Mouse (Mus musculus) thymus, postnatal 0 days (tissue): Measurements from ENCODE around the gene Poc1a. TPM values are rescaled to one million over a fixed set of nuclear protein-coding genes. Genes with fewer than 3 reads are reported as not detected.

Source experiments
- DNase-seq: peaks from one replicate; pipeline ENCODE4 v3.0.0-alpha.2; 2015; ENCODE audit warnings: low spot score
- polyA plus RNA-seq: library from polyadenylated mRNA; unstranded; fragments of >200 nt; fragmentation: Nextera tagmentation; extraction: Ambion mirVana; gene quantifications from 2 replicates; pipeline ENCODE4 v1.2.1, GENCODE M21; 2015

The Poc1a gene
- polyA plus RNA-seq, 1 experiment from 2014 or later, result 37.2 TPM

DNA sequence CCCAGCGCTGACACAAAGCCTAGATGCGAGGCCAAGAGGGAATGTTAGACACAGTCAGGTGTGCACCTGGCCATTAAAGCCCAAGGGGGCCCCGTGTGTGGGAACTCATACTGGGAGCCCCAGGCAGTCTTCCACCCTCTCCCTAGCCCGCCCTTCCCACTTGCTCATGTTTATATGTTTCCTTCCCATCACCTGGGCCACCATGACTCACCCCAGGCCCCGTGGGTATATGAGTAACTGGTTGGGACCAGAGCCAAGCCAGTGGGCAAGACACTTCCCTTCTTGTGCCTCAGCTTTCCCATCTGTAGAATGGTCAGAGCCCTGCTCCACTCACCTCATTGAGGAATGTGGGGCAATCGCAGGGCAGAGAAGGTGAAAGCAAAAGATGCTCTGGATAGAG is 80.3 kb downstream of the Poc1a start:
- DNase-seq, result no peak

DNA sequence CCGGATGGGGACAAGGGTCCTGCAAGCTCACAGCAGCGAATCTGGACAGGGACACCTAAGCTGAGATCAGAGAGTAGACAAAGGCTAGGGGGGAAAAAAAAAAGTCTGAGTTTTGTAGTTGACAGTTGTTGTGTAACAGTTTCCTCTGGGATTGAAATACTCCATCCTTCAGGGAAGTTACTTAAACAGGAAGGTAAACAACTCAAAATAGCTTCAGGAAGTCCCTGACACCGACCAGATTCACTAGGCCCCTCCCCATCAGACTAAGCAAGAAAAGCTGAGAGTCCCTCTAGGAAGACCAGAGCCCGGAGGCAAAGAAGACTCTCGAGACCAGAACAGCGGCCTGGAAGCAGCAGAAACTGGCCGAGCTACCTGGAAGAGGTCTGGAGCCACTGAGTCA is 84.5 kb downstream of the Poc1a start:
- no peak for DNase-seq

DNA sequence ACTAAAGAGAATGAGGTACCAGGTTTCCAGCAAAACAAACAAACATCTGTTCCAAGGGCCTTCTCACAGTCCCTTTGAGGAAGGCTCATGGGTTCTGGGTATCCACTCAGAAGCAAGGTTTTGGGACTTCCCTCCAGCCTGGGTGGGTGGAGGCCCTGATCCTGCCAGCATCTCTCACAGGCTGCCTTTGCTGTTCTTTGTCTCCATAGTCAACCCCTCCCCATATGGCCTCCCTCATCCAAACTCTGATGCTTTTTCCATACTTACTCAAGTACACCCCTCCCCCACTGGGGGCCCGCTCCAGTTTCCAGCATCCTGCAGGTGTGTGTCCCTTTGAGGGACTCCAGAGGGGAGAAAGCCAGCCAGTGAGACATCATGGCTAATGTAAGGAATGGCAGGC is 85.3 kb downstream of the Poc1a start:
- DNase-seq, result no peak

- no peak for DNase-seq
Measured at GRCm38 (mm10) chr9:106367001-106367400, 86.1 kb downstream of the Poc1a start.

DNA sequence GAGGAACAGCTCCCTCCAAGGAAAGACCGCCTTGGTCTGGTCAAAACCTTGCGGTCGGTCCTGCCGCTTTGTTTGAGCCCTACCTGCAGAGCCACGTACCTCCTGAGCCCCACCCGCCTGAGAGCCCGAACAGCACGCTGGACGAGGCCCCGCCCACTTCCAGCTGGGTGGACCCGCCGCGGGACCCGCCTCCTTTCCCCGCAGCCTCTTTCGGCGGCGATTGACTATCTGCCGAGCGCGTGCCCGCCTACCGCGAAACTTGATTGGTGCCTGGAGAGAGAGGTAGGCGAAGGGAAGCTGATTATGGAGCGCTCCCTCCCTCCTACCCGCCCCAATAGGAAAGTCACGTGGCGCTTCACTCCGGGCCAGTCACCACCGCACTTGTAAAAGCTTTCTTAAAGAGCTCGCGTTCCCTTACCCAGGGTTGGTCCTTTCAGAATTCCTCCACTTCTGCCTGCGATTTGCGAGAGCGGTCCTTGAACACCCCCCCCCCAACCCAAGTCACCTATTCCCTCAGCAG is 86.8 kb downstream of the Poc1a start:
- peak; percentile 98 for DNase-seq

DNA sequence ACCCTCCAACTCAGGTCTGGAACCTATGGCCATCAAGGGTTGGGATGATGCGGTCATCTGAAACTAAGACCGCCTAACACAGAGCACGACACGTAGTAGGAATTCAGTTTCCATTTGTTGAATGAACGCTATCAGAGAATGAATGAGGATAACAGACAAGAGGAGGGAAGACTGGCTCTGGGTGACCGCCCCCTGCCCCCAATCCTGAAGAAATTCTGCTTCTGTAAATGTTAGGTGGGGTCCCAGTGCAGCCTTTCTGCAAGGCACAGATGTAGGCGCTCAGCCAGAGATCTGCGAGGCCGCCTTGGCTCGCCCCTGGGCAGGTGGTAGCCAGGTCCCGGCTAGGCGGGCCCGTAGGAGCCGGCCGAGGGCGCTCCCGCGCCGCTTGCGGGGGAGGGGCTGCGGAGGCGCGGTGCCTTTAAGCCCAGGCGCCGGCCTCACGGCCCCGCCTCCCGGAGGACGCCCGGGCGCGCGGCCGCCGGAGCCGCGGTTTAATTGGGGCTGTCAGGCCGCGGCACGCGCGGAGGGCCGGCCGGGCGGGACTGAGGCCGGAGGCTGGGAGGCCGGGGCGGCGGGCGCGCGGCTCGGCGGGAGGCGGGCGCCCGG is 87.4 kb downstream of the Poc1a start, which contains the start of gene Dusp7:
TSS of gene Dusp7 (plus strand) at position 521 of the 606 bp plus-strand sequence.
- peak; percentile 67 for DNase-seq

GRCm38 (mm10) chr9:106368831-106369501 is 88.1 kb downstream of the Poc1a start:
- DNase-seq, result peak; percentile 54

GRCm38 (mm10) chr9:106369801-106370485 is 89.1 kb downstream of the Poc1a start:
- DNase-seq, result no peak

DNA sequence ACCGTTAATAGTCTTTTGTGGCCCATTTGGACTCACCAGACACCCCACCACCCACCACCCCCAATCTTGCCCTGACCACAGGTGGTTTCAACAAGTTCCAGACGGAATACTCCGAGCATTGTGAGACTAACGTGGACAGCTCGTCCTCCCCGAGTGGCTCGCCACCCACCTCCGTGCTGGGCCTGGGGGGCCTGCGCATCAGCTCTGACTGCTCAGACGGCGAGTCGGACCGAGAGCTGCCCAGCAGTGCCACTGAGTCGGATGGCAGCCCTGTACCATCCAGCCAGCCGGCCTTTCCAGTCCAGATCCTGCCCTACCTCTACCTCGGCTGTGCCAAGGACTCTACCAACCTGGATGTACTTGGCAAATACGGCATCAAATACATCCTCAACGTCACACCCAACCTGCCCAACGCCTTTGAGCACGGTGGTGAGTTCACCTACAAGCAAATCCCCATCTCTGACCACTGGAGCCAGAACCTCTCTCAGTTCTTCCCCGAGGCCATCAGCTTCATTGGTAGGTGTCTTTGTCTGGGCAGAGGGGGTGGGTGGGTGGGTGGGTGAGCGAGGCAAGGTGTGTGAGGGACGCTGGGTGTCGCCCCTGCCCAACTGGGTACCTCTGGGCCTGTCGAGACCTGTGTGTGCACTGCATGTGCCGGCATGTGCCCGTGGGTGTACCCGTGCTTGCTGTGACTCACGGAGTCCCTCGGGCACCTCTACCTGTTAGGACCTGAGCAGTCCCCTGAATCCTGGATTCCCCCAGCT is 89.9 kb downstream of the Poc1a start:
- DNase-seq, result no peak

GRCm38 (mm10) chr9:106371384-106371671 is 90.5 kb downstream of the Poc1a start:
- no peak for DNase-seq

GRCm38 (mm10) chr9:106371776-106372175 is 90.9 kb downstream of the Poc1a start:
- peak; percentile 74 for DNase-seq

DNA sequence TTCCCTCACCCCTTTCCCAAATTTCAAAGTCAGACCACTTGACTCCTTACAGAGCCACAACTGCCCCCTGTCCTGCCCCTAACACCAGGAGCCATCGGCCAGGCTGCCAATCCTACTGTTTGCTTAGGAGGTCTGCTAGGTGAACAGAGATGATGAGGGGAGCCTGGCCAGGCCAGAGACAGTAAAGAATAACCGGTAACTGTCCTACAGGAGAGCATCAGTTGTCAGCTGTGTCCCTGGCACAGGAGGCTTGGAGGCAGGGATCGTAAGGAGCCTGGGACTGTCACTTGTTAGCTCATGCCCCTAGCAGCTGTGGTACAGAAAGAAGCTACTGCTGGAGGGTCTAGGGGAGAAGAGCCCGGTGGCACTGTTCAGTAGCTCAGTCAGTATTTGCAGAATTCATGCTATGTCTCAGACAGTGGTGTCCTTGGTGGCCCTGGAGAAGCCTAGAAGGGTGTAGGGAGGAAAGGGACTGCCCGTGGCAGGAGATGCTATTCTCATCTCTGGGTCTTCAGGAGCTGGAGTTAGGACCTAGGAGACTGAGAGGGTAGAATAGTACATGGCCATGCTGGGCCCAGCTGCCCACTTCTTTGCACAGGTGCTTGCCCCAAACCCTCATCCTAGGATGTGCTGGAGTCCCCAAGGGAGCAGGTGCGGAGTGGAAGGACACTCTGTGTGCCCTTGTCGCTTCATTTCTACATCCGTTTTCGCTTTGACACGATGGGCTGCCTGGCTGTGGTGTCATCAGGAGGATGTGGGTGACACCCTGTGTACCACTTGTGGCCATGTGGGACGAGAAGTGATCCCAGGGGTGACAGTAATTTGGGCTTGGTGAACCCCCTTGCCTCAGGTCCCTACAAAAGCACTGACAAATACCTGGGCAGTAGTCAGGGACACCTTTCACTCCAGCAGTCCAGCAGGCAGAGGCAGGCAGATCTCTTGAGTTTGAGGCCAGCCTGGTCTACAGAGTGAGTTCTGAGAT is 91.9 kb downstream of the Poc1a start:
- DNase-seq, result peak; percentile 23

GRCm38 (mm10) chr9:106373973-106374372 is 93.1 kb downstream of the Poc1a start:
- no peak for DNase-seq

- no peak for DNase-seq
Measured at GRCm38 (mm10) chr9:106377247-106377646, 96.4 kb downstream of the Poc1a start.

- no peak for DNase-seq
Measured at GRCm38 (mm10) chr9:106378045-106378444, 97.2 kb downstream of the Poc1a start.

DNA sequence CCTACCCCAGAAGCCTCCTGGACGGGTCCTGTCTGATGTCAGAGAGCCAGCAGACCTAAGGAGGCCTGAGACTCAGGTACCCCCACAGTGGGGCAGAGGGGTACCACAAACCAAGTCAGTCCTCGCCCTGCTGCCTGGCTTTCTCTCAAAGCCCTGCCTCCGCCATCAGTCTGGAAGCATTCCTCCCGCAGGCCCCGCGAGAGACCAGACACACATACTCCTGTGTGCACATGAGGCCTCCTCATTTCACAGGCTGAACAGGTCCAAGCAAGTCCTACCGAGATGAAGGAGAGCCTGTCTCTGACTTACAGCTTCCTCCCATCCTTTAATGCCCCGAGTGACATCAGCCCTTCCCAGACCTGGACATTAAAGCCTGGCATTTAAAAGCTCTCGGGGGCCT is 97.9 kb downstream of the Poc1a start:
- no peak for DNase-seq

DNA sequence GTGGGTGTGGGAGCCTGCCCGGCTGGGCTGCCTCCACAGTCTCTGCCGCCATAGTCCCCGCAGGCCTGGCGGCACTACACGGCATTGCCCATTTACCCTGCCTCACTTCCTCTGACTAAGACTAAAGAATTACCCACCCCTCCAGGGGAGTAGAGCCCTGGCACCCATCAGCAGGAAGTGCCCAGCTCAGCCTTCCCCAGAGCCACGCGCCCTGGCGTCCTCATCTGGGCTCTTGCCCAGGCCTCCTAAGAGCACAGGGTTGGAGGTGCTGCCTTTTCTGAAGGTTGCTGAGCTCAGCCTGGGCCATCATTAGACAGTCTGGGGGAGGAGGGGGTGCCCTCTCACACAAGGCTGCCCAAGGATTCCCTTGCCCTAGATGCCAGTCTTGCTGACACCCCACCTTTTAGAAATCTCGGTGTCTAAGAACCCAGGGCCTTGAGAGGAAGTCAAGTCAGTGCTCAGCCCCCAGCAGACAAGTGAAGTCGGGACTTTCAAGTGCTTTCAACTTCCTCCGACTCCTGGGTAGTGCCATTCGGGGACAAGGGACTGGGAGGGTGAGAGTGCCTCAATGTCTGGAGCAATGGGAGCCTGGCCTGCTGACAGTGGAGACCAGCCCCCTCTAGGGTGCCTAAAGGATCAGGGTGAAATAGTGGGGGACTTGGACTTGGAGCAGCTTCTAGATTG is 105.5 kb downstream of the Poc1a start:
- no peak for DNase-seq

- no peak for DNase-seq
Measured at GRCm38 (mm10) chr9:106392828-106393527, 112.1 kb downstream of the Poc1a start.

- DNase-seq, result no peak
Measured at GRCm38 (mm10) chr9:106393548-106393947, 112.7 kb downstream of the Poc1a start.
